Mouse (Mus musculus) megakaryocyte, adult 5-6 weeks (primary cell): ENCODE data around the gene Slc35f1. TPM values are rescaled to one million over a fixed set of nuclear protein-coding genes. Genes with fewer than 3 reads are reported as not detected.

Experiments used
- ATAC-seq: 2 replicates; pipeline ENCODE4 v1.8.0; 2016; ENCODE audit warnings: mild to moderate bottlenecking, inconsistent platforms; ENCODE audit not compliant: poor library complexity, severe bottlenecking
- total RNA-seq, 2 experiments: library from RNA; stranded (forward) in 1 of 2; stranded (reverse) in 1 of 2; fragments of 153-499, 151-499 nt in 1 of 2; fragments of 221-1000, 200-1000 nt in 1 of 2; gene quantifications; 2 replicates each; pipeline versions ENCODE4 v1.2.3 to v1.2.4; 2015 to 2017

The Slc35f1 gene
- not detected in 2 replicates for total RNA-seq (2015)
- not detected in 2 replicates for total RNA-seq (2017)

DNA sequence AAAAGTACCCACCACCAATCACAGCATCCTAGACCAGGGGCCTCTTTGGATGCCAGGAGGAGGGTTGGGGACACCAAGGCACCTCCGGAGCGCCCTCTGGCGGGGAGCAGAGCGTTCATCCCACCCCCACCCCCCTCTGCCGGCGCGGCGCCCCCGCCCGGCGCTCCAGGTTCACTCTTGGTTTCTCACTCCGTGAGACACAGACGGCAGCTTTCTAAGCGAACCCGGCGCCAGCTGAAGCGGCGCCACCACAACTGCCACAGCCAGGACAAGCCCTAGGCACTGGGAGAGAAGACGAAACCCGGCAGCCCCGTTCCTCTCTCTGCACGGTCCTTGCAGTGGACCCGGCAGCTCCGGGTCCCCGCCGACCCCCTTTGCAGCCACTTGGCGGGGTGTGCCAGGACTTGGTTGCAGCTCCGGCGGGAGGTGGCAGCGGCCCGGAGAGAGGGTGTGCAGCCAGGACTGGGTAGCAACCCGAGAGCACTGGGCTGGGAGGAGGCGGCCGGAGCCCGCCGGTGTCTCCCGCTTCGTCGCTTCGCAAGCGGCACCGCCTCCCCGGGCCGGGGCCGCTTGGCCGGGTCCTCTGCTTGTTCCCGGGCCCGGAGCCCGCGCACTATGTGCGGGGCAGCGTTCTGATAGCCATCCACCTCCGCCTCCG lies at the start of gene Slc35f1:
Gene Slc35f1, plus strand, starts transcription at position 200 of the 658 bp plus-strand sequence.
- ATAC-seq: no peak

DNA sequence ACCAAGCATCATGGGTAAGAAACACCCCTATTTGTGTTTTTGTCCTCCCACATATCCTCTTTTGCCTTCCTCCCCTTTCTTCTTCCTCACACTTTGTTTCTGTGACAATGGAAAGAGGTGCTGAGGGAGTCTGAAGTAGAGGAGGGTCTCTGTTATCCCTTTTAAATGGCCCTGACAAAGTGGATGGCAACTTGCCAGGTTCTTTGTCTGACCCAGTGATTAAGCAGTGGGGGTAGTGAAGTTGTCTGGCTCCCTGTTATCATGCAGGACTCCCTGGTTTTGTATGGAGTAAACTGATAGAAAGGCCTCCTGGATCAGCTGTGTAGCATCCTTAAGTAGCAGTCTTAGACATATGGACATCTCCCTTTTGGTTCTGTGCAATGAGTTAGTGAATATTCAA lies 19.1 kb upstream of the Slc35f1 start:
- no peak for ATAC-seq

DNA sequence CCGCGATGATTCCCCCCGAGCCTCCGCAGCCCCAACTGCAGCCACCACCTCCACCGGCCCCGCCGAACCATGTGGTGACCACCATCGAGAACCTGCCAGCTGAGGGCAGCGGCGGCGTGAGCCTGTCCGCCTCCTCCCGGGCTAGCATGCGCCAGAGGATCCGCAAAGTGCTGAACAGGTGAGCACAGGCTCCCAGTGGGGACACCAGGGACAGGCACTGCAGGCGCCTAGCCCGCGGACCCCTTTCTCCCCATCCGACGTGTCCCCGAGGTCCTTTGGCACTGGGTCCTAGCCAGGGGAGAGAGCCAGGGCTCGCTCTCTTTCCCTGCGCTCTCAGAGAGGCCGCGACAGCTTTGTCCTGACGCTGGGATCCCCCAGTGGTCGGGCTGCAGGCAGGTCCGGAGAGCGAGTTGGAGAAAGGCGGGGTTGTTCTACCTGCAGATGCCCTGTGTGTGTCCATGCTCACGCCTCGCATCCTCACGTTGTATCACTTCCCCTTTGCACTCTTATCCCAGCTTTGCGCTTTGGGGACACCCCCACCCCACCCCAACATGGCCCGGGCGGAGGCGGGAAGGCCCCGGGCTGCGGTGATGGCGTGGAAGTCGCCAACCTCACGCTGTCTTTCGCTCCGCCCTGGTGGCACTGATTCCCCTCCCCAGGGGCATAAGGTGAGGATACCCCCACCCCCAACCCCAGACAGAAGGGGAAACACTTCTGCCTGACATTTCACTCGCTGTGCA lies 829 bp downstream of the Slc35f1 start:
- no peak for ATAC-seq

DNA sequence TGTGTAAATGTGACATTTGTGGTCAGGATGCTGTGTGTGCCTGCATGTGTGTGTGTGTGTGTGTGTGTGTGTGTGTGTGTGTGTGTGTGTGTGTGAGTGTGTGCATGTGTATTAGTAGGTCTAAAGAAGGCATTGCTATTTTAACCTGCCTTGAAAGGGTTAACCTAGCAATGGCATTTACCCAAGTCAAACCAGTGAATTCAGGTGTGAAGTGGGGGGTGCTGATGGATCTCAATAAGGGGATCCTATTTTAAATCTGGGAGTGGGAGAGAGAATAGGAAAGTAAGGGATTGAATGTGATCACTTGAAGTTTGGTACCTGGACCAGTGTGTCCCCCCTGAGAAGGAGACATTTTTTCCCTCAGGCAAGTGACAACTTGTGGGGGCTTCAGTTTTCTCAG lies 13.4 kb downstream of the Slc35f1 start:
- ATAC-seq: no peak

DNA sequence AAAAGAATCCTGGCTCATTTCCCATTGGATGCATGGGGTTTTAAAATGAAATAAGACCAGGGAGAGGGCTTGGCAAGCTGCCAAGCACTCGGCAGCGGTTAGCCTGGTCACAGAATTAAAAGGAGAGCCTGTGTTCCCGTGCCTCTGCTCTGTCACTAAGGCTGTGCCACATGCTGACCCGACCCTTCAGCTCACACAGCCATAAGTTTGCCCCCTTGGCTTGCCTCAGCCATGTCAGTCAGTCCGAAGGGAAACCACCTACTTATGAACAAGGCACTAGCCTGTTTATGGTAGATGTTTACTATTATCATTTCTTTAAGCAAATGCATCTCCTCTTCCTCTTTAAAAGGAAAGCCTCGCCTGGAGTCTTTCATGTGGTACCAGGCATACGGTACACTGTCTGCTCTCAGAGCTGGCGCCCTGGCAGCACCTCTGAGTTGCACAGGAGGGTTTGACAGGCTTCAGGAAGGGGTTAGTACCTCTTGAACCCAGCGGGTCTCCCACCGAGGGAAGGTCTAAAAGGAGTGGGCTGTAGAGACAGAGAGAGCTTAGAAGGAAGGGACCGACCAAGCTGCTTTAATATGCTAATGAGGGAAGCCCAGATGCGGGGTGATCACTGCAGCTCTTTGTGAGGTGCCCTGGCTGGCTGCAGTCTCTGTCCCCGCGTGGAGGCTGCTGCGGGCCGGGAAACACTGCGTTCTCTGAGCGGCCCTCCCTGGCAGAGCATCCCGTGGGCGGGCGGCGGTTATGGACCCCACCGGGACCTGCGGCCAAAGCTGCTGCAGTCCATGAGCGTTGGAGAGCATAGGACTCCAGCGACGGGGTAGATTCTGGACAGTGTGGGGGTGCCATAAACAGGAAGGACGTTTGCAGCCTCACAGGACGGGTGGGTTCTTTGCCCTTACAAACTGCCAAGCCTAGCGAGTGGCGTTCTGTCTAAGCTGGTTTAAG lies 14.0 kb downstream of the Slc35f1 start:
- ATAC-seq: no peak

DNA sequence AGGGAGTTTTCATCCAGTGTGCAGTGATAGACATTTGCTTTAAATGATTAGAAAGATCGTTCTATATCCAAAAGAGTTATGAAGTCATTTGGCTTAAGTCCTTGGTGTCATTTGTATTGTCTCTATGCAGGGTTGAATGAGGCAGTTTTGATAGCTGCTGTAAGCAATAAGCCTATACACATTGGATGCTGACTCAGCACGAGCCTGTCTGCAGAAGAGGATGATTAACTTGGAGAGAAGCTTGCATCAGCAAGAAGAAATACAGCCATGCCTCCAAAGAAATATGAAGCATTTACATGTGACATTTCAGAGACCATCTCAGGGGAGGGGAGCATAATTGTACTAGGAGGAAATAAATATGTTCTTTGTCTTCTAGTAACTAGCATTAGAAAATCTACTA lies 19.1 kb downstream of the Slc35f1 start:
- ATAC-seq: no peak

DNA sequence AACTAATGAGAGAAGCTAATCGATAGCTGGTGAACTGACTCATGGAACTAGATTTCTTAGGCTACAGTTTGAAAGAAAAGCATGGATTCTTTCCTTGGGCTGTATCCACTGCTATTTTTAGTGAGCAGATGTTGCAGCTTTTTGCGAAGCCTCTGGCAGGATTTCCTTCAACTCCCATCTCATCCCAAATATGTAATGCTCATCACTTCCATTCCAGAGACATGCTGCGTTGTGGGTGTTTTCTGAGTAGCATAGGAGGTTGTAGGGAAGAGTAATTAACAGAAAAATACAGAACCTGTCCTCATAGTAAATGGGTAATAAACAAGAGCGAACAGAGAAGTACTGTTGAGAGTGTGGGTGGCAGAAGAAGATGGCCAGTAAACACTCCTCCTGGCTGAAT lies 21.8 kb downstream of the Slc35f1 start:
- ATAC-seq: no peak

DNA sequence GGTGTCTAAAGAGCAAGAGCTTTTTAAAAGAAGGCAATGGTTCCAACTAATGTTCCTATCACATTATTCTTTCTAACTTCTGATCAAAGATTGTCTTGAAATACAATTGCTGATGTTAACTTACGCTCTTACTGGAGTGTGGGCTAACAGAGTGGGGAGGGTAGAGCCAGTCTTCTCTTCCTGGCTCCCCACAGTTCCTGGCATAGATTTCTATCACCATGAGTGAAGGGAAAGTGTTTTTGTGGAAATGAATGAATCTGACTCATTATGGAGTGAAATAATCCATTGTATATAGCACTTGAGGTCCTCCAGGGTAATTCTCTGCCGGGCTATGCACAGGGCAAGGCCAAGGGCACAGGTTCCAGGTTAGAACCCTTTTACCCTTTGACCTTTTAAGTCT lies 24.2 kb downstream of the Slc35f1 start:
- no peak for ATAC-seq

DNA sequence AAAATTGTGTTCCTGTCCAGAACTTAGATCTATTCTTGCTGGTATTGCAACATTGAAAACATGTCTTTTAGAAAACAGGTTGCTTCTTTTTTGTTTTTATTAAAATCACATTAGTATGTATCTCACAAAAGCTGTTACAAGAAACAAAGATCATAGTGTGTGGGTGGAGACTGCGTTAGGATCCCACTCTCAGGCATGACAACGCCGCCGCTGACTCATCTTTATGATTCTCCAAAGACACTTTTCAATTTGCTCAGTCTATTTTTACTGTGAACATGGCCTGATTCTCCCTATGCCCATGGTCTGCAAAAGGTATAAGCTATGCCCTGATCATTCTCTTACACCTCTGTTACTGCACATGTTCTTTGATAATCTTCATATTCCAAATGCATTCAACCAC lies 24.8 kb downstream of the Slc35f1 start:
- ATAC-seq: no peak

DNA sequence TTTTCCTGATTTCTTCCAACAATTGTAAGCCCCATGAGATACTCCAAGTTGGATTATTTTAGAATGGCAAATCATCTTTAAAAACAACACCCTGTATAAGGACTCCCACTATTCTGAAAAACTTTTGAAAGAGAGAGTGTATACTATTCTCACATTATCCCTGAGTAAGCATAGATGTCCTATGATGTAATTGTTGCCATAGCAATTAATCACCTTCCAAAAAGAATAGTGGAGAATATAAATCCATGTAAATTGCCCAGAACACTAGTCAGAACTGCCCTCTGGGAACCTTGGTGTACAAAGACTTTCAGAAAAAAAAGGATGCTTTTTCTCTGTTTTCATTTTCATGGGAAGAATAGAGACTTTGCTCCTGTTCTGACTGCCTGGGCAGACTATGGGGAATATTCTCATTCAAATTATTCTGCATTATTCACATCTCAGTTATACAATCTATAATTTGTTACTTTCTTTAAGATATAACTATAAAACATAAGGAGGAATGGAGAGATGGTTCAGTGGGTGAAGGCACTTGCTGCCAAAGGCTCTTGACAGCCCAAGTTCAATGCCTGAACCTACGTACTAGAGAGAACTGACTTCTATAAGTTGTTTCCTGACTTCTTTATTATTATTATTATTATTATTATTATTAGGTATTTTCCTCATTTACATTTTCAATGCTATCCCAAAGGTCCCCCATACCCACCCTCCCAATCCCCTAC lies 28.0 kb downstream of the Slc35f1 start:
- no peak for ATAC-seq

DNA sequence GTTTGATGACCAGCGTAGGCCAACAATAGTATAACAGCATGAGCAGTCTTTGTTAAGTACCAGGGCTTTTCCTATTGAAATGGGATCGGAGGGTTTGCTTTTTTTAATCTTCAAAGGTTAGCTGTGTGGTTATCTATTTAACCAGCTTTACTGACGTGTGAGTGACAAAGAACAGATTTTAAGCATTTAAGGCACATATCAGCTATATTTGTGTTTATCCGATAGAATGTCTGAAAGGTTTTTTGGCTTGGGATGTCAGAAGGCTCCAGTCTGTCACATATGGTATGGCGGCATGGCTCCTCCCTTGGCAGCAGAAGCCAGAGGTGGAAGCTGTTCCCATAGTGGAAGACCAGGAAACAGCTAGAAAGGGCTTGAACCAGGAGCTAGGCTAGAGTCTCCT lies 36.3 kb downstream of the Slc35f1 start:
- no peak for ATAC-seq

DNA sequence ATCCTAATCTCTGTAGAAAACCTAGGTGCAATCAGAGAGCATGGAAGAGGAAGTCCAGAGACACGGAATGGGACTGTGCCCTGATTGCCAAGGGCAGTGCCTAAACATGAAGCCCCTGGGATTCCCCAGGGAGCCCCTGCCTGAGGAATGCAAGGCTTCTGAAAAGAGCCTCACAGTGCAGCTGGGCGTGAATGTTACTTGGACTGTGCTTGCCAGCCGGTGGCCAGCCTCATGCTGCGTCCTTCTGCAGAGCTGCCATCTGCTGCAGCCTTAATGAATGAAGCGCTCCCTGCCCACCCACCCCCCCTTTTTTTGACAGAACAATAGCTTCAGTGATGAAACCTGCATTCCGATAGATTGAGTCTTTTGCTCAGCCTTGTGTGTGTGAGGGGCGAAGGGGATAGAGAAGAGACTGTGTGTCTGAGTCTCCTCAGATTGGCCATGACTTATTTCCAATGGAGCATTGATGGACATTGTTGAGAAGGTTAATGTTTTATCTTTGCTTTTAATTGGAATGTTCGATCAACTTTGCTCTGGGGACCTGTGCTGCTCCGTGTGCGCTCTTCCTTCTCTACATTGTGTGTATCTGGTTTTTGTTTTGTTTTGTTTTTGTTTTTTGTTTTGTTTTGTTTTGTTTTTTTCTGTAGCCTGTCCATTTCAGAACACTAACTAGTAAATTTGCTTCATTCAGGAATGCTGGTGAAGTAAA lies 52.5 kb downstream of the Slc35f1 start:
- ATAC-seq: no peak

DNA sequence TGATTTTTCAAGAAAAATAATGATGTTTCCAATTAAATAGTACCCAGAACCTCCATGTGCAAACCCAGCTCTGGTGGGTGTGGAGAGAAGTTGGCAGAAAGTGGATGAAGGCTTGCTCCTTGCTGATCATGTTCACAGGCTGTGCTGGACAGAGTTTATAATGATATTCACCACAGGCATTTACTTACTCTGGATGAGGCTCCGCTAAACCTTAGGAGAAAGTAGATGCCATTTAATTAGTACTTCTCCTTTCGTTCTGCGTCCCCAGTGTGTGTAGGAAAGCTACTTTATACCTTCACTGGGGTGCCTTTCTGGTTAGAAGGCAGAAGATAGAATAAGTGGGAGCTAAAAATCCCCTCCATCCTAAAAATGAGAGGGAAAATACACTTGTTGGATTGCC lies 53.5 kb downstream of the Slc35f1 start:
- ATAC-seq: no peak

DNA sequence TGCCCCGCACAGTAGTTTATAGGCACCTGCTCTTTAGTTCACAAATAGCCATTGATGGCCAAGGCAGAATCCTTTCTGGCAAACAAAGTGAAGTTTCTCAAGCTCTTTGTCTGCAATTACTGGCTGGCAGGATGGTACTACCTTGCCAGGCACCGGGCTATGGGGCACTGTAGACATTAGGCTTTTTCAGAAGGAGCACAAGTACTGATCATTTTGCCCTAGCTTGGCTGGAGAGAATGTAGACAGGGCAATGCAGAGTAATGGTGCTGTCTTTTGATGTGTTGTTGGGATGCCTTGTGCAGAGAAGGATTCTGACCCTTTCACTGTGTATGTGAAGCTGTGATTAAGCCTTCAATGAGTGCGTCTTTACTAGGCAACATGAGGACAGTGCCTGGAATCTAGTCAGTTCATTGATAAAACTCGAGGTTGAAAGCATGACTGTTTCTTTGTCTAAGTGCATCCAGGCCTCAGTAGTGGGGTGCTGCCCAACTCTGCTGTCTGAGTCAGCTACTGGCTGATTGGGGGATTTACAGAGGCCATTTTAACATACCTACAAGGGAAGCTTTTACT lies 57.8 kb downstream of the Slc35f1 start:
- ATAC-seq: no peak

DNA sequence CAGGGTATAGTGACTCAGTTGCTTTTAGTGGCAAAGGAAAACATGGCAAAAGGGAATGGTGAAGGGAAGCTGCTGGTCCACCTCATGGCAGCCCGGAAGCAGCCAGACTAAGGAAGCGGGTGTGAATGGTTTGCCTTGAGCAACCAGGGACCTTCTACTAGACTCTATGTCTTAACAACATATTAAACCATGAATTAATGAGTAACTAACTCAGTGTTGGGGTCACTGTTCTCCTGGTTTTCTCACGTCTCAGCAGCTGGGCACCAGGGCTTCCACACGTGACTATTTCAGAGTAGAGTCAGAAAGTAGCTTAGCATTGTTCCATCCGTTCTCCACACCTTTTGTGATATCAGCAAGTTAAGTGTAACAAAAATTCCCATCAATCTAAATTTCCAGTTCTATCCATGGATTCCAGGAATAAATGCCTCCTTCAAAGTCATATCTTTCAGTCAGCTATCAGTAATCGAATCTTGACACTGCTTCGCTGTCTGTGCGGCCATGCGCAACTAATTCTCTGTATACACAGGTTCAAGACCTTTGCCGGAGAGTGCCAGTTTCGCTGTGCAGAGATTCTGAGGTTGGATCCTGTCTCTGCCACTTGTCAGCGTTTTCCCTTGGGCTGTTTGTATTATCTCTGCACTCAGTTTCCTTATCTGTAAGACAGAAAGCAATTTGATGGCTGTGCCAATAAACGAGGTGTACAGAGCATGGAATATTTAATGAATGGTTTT lies 65.8 kb downstream of the Slc35f1 start:
- no peak for ATAC-seq

DNA sequence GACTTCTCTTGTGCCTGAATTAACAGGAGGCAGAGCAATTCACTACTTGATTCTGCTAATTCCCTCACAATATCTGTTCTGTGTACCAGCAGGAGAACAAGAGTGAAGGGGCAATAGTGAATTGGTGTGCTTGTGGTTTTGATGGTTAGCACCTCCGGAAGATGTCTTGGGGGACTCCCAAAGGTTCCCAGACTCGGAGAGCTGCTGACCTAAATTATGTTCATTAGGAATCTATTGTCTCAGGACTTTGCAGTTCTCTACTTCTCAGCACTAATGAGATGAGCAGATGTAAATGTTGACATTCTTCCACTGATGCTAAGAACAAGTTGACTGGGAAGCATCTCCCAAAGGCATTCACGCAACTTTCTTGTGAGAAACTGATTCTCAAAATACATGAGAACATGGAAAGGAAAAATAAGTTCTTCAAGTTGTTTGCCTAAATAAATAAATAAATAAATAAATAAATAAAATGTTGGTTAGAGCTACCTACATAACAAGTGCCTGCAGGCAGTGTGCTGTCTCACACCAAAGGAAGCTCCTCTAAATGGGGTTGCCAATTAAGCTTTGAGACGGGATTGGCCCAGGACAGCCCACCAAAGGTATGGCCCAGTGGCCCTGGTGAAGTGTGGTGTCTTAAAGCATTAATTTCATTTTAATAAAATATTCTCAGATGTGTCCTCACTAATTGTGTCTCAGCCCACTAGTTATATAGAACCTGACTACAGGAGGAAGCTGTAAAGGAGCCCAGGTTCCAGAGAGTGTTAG lies 67.3 kb downstream of the Slc35f1 start:
- ATAC-seq: no peak

DNA sequence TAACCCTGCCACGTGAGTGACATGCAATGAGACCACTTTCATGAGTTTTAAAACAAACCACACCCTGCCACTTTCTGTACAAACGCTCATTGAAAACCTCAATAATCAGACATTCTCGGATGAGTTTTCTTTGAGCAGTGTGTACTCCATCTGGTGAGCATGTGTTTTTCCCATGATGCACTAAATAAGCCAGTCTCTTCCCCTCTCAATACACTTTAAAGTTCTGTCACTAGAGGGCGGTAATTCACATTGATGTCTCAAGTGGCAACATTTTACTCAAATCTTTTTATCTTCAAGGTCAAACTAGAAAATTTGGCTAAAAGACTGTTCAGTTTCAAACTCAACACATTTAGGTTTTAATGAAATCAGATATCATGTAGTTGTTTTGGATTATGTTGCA lies 68.3 kb downstream of the Slc35f1 start:
- no peak for ATAC-seq

DNA sequence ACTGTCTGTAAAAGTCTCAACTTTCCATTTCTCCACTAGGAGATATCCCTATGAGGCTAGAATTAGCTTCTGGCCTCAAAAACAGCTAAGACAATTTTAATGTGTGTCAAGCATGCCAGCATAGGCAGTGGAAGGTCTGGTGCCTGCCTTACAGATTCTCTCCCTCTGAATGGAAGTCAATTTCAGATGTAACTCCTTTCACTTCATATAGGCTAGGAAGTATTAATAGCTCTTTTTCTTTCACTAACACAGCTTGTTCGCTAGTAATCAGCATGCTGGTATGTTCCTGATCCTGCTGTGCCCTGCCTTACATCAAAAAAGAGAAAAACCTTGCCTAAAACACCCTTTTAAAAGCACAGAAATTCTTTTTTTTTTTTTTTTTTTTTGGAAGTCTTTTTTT lies 70.2 kb downstream of the Slc35f1 start:
- no peak for ATAC-seq
